Mouse (Mus musculus): ENCODE results near the gene Dhx30.
"Not testable (repeated sequence)": the region's sequence is repeated elsewhere in the genome, so short reads cannot be mapped to it uniquely, and the experiment has no call there.

The Dhx30 gene

GRCm38 (mm10) chr9:110097791-110098190 is 19.8 kb downstream of the Dhx30 start:
- no peak for DNase-seq (ENCODE audit: low read depth, low spot score)

- DNase-seq (ENCODE audit: low read depth, low spot score) = no peak
Measured at GRCm38 (mm10) chr9:110094761-110095160, 22.9 kb downstream of the Dhx30 start.

GRCm38 (mm10) chr9:110093303-110093702 is 24.3 kb downstream of the Dhx30 start:
- DNase-seq (ENCODE audit: low read depth, low spot score) = no peak

GRCm38 (mm10) chr9:110085693-110086092 is 31.9 kb downstream of the Dhx30 start:
- DNase-seq (ENCODE audit: low read depth, low spot score) = no peak

GRCm38 (mm10) chr9:110084201-110084964 is 33.2 kb downstream of the Dhx30 start:
- DNase-seq (ENCODE audit: low read depth, low spot score) = no peak

- no peak for DNase-seq (ENCODE audit: low read depth, low spot score)
Measured at GRCm38 (mm10) chr9:110081066-110081465, 36.6 kb downstream of the Dhx30 start.

GRCm38 (mm10) chr9:110076468-110076867 is 41.2 kb downstream of the Dhx30 start:
- not testable (repeated sequence) for DNase-seq (ENCODE audit: low read depth, low spot score)

- DNase-seq (ENCODE audit: low read depth, low spot score) = peak; percentile 70
Measured at GRCm38 (mm10) chr9:110071843-110072242, 45.8 kb downstream of the Dhx30 start.

- no peak for DNase-seq (ENCODE audit: low read depth, low spot score)
Measured at GRCm38 (mm10) chr9:110071011-110071410, 46.6 kb downstream of the Dhx30 start.

- DNase-seq (ENCODE audit: low read depth, low spot score) = no peak
Measured at GRCm38 (mm10) chr9:110070358-110070757, 47.3 kb downstream of the Dhx30 start.

- DNase-seq (ENCODE audit: low read depth, low spot score) = no peak
Measured at GRCm38 (mm10) chr9:110068745-110069144, 48.9 kb downstream of the Dhx30 start.

- no peak for DNase-seq (ENCODE audit: low read depth, low spot score)
Measured at GRCm38 (mm10) chr9:110064641-110065040, 53.0 kb downstream of the Dhx30 start.

- no peak for DNase-seq (ENCODE audit: low read depth, low spot score)
Measured at GRCm38 (mm10) chr9:110062861-110063260, 54.8 kb downstream of the Dhx30 start.

GRCm38 (mm10) chr9:110062405-110062804 is 55.2 kb downstream of the Dhx30 start:
- DNase-seq (ENCODE audit: low read depth, low spot score) = no peak

- peak; percentile 16 for DNase-seq (ENCODE audit: low read depth, low spot score)
Measured at GRCm38 (mm10) chr9:110060761-110061160, 56.9 kb downstream of the Dhx30 start.

- no peak for DNase-seq (ENCODE audit: low read depth, low spot score)
Measured at GRCm38 (mm10) chr9:110057200-110057599, 60.4 kb downstream of the Dhx30 start.

GRCm38 (mm10) chr9:110054781-110055180 is 62.8 kb downstream of the Dhx30 start:
- no peak for DNase-seq (ENCODE audit: low read depth, low spot score)

- DNase-seq (ENCODE audit: low read depth, low spot score) = no peak
Measured at GRCm38 (mm10) chr9:110054080-110054421, 63.6 kb downstream of the Dhx30 start.

GRCm38 (mm10) chr9:110053305-110054079 is 64.1 kb downstream of the Dhx30 start:
- no peak for DNase-seq (ENCODE audit: low read depth, low spot score)

- no peak for DNase-seq (ENCODE audit: low read depth, low spot score)
Measured at GRCm38 (mm10) chr9:110052951-110053304, 64.7 kb downstream of the Dhx30 start.

GRCm38 (mm10) chr9:110051869-110052661 is 65.6 kb downstream of the Dhx30 start:
- DNase-seq (ENCODE audit: low read depth, low spot score) = no peak

GRCm38 (mm10) chr9:110051184-110051583 is 66.4 kb downstream of the Dhx30 start:
- no peak for DNase-seq (ENCODE audit: low read depth, low spot score)

Data from A20 (cell line).